Comparison of ENCODE assay signal across 8 mouse cellular contexts in genomic region chr8:124556658-124557057, GRCm38 (mm10). TPM values are rescaled to one million over a fixed set of nuclear protein-coding genes. Genes with fewer than 3 reads are reported as not detected.
DNase-seq lines count a peak whose midpoint lies in the region; ATAC-seq and TF ChIP-seq lines count a peak whose summit lies in the region.

No protein-coding gene starts in this region.

- H3K27me3 ChIP-seq in cerebellum, adult 2 months (ENCODE audit: control insufficient read depth, insufficient read depth, low read length) = no peaks in the 10 kb centered on the region
- H3K27me3 ChIP-seq in hindbrain, postnatal 0 days (ENCODE audit: insufficient read depth, low read length) = no peaks in the 10 kb centered on the region
- no peaks in the 10 kb centered on the region for H3K27me3 ChIP-seq in neural tube, embryonic 12.5 days (replicated peaks)
- no peaks in the 10 kb centered on the region for H3K27me3 ChIP-seq in liver, embryonic 12.5 days (replicated peaks)
- peaks cover 10% of the 10 kb centered on the region; the same call in 1 of the 2 replicates for H3K27me3 ChIP-seq in heart, embryonic 12.5 days (replicated peaks)

- 22% methylated on average over 13 of the region's 13 CpGs for WGBS in cerebellum, adult 2 months
- 23% methylated on average over 13 of the region's 13 CpGs for WGBS in hindbrain, postnatal 0 days
- WGBS in neural tube, embryonic 12.5 days = 43% methylated on average over 13 of the region's 13 CpGs
- WGBS in liver, embryonic 12.5 days (ENCODE audit: insufficient replicate concordance) = 82% methylated on average over 13 of the region's 13 CpGs
- 84% methylated on average over 13 of the region's 13 CpGs for WGBS in heart, embryonic 12.5 days

- peak; percentile 58 to 71 for DNase-seq in cerebellum, adult 2 months
- peak; percentile 43 to 68 for DNase-seq in cerebellum, postnatal 4 days (ENCODE audit: low spot score in 2 of 2)
- DNase-seq in hindbrain, postnatal 0 days (ENCODE audit: low spot score) = peak; percentile 88
- DNase-seq in heart, postnatal 10 days = no peak
- DNase-seq in c-Kit-positive CD71-positive TER-119-positive erythroid progenitor cells, embryonic 14.5 days (ENCODE audit: low spot score) = no peak

- peaks cover 13% of the 10 kb centered on the region; the same call in 1 of the 2 replicates for H3K36me3 ChIP-seq in hindbrain, postnatal 0 days (ENCODE audit: insufficient read depth, low read length)
- H3K36me3 ChIP-seq in neural tube, embryonic 12.5 days = peaks cover 14% of the 10 kb centered on the region
- H3K36me3 ChIP-seq in liver, embryonic 12.5 days = peaks cover 13% of the 10 kb centered on the region
- H3K36me3 ChIP-seq in heart, embryonic 12.5 days = peaks cover 14% of the 10 kb centered on the region

- H3K9ac ChIP-seq in hindbrain, postnatal 0 days (replicated peaks; ENCODE audit: low read length) = no peak overlapping the region
- no peak overlapping the region for H3K9ac ChIP-seq in neural tube, embryonic 12.5 days
- H3K9ac ChIP-seq in liver, embryonic 12.5 days = no peak overlapping the region
- H3K9ac ChIP-seq in heart, embryonic 12.5 days = no peak overlapping the region

- no peak overlapping the region for H3K4me3 ChIP-seq in cerebellum, adult 2 months (replicated peaks; ENCODE audit: insufficient read depth, low read depth, low read length)
- H3K4me3 ChIP-seq in hindbrain, postnatal 0 days (ENCODE audit: low read length) = no peak overlapping the region
- no peak overlapping the region for H3K4me3 ChIP-seq in neural tube, embryonic 12.5 days
- H3K4me3 ChIP-seq in liver, embryonic 12.5 days = no peak overlapping the region
- H3K4me3 ChIP-seq in heart, embryonic 12.5 days = no peak overlapping the region

- no peak for TF ChIP-seq POLR2A in cerebellum, adult 2 months (IDR thresholded peaks at IDR 0.05; ENCODE audit: borderline replicate concordance, insufficient read depth, low read length)

- peaks cover 27% of the 10 kb centered on the region for H3K4me1 ChIP-seq in cerebellum, adult 2 months (ENCODE audit: control insufficient read depth, insufficient read depth, low read length)
- H3K4me1 ChIP-seq in hindbrain, postnatal 0 days (ENCODE audit: insufficient read depth, low read length) = peaks cover 18% of the 10 kb centered on the region
- peaks cover 13% of the 10 kb centered on the region for H3K4me1 ChIP-seq in neural tube, embryonic 12.5 days
- H3K4me1 ChIP-seq in liver, embryonic 12.5 days = peaks cover 4% of the 10 kb centered on the region; the same call in 1 of the 2 replicates
- peaks cover 22% of the 10 kb centered on the region for H3K4me1 ChIP-seq in heart, embryonic 12.5 days (replicated peaks)

- no peak for TF ChIP-seq CTCF in cerebellum, adult 2 months (IDR thresholded peaks at IDR 0.05; ENCODE audit: borderline replicate concordance, insufficient read depth, low read depth, low read length)
- TF ChIP-seq CTCF in hindbrain, postnatal 0 days (IDR thresholded peaks at IDR 0.05; ENCODE audit: low read depth) = no peak

- no peaks in the 10 kb centered on the region for H3K9me3 ChIP-seq in hindbrain, postnatal 0 days (ENCODE audit: low read length)
- no peaks in the 10 kb centered on the region for H3K9me3 ChIP-seq in neural tube, embryonic 12.5 days
- H3K9me3 ChIP-seq in liver, embryonic 12.5 days (replicated peaks) = no peaks in the 10 kb centered on the region
- H3K9me3 ChIP-seq in heart, embryonic 12.5 days (replicated peaks) = no peaks in the 10 kb centered on the region

- peak; percentile 93 for ATAC-seq in hindbrain, postnatal 0 days
- 0 out of 2 replicates have a peak, but pooled peaks have one; percentile 48 for ATAC-seq in neural tube, embryonic 12.5 days (ENCODE audit: low FRiP score, low read depth)
- ATAC-seq in liver, embryonic 12.5 days = no peak
- ATAC-seq in heart, embryonic 12.5 days (ENCODE audit: insufficient number of reproducible peaks, low FRiP score) = no peak

- no peak overlapping the region for H3K4me2 ChIP-seq in hindbrain, postnatal 0 days (ENCODE audit: low read depth, low read length)
- H3K4me2 ChIP-seq in neural tube, embryonic 12.5 days (replicated peaks) = no peak overlapping the region; the same call in 1 of the 2 replicates
- no peak overlapping the region for H3K4me2 ChIP-seq in liver, embryonic 12.5 days
- H3K4me2 ChIP-seq in heart, embryonic 12.5 days = no peak overlapping the region

- peak overlapping the region; percentile 16 for H3K27ac ChIP-seq in cerebellum, adult 2 months (ENCODE audit: insufficient read depth, low read length)
- peak overlapping the region; percentile 83 for H3K27ac ChIP-seq in hindbrain, postnatal 0 days
- no peak overlapping the region for H3K27ac ChIP-seq in neural tube, embryonic 12.5 days
- H3K27ac ChIP-seq in liver, embryonic 12.5 days = no peak overlapping the region
- no peak overlapping the region for H3K27ac ChIP-seq in heart, embryonic 12.5 days (ENCODE audit: poor library complexity, severe bottlenecking)

- intact Hi-C loops in heart, postnatal 10 days (cut with DNase I) = no loop called here

RNA-seq across cellular contexts. Expression of gene Agt, which starts 12.8 kb away (rescaled TPM):
- 125 and 129 TPM in 2 replicates for polyA plus RNA-seq in cerebellum, adult 2 months (2012; rRNA removed)
- total RNA-seq in hindbrain, postnatal 0 days (2014; rRNA removed) = 101 and 162 TPM in 2 replicates
- 95.3 and 112 TPM in 2 replicates for polyA plus RNA-seq in hindbrain, postnatal 0 days (2015; fragmentation: Nextera tagmentation; extraction: Ambion mirVana)
- 0.10 and 0.29 TPM in 2 replicates for polyA plus RNA-seq in neural tube, embryonic 12.5 days (2016; fragmentation: Nextera tagmentation; extraction: Ambion mirVana)
- total RNA-seq in heart, postnatal 10 days (2021) = 10 to 100 TPM in 1 of 2 experiments, 1 to 10 TPM in 1; 6.1 to 17.1 TPM
- 23.3 and 25.9 TPM in 2 replicates for polyA plus RNA-seq in liver, embryonic 12.5 days (2016; fragmentation: Nextera tagmentation; extraction: Ambion mirVana)
- polyA plus RNA-seq in heart, embryonic 12.5 days (2016; fragmentation: Nextera tagmentation; extraction: Ambion mirVana) = 0.43 and 0.71 TPM in 2 replicates

RNA-seq across cellular contexts. Expression of gene Capn9, which starts 19.3 kb away (rescaled TPM):
- polyA plus RNA-seq in cerebellum, adult 2 months (2012; rRNA removed) = 0.06 and 0.08 TPM in 2 replicates
- not detected in 2 replicates for total RNA-seq in hindbrain, postnatal 0 days (2014; rRNA removed)
- polyA plus RNA-seq in hindbrain, postnatal 0 days (2015; fragmentation: Nextera tagmentation; extraction: Ambion mirVana) = 0.29 and 0.39 TPM in 2 replicates
- polyA plus RNA-seq in neural tube, embryonic 12.5 days (2016; fragmentation: Nextera tagmentation; extraction: Ambion mirVana) = 0.17 TPM in 1 of 2 replicates, not detected in the other
- total RNA-seq in heart, postnatal 10 days (2021) = not detected
- polyA plus RNA-seq in liver, embryonic 12.5 days (2016; fragmentation: Nextera tagmentation; extraction: Ambion mirVana) = 0.05 TPM in 1 of 2 replicates, not detected in the other
- 0.08 and 0.34 TPM in 2 replicates for polyA plus RNA-seq in heart, embryonic 12.5 days (2016; fragmentation: Nextera tagmentation; extraction: Ambion mirVana)

RNA-seq across cellular contexts. Expression of gene Cog2, which starts 36.1 kb away (rescaled TPM):
- polyA plus RNA-seq in cerebellum, adult 2 months (2012; rRNA removed) = 38.4 and 40.7 TPM in 2 replicates
- 29.4 and 30.0 TPM in 2 replicates for total RNA-seq in hindbrain, postnatal 0 days (2014; rRNA removed)
- 17.3 and 21.4 TPM in 2 replicates for polyA plus RNA-seq in hindbrain, postnatal 0 days (2015; fragmentation: Nextera tagmentation; extraction: Ambion mirVana)
- polyA plus RNA-seq in neural tube, embryonic 12.5 days (2016; fragmentation: Nextera tagmentation; extraction: Ambion mirVana) = 40.3 and 41.0 TPM in 2 replicates
- total RNA-seq in heart, postnatal 10 days (2021) = 10 to 100 TPM; 22.5 to 28.2 TPM
- 23.8 and 25.2 TPM in 2 replicates for polyA plus RNA-seq in liver, embryonic 12.5 days (2016; fragmentation: Nextera tagmentation; extraction: Ambion mirVana)
- 27.0 and 30.1 TPM in 2 replicates for polyA plus RNA-seq in heart, embryonic 12.5 days (2016; fragmentation: Nextera tagmentation; extraction: Ambion mirVana)

Comparison
In these comparisons a context has a peak if more than half of its experiments do, and no peak if none do; other contexts are left out.
1. DNase-seq: peak in cerebellum, adult 2 months (2 of 2), cerebellum, postnatal 4 days (2 of 2) and hindbrain, postnatal 0 days (single experiment); none in heart, postnatal 10 days (0 of 2) and c-Kit-positive CD71-positive TER-119-positive erythroid progenitor cells, embryonic 14.5 days (single experiment).
2. H3K27ac ChIP-seq: peak in cerebellum, adult 2 months (single experiment) and hindbrain, postnatal 0 days (single experiment); none in neural tube, embryonic 12.5 days (single experiment), liver, embryonic 12.5 days (single experiment) and heart, embryonic 12.5 days (single experiment).
3. ATAC-seq: peak in hindbrain, postnatal 0 days (single experiment) and neural tube, embryonic 12.5 days (single experiment); none in liver, embryonic 12.5 days (single experiment) and heart, embryonic 12.5 days (single experiment).
4. RNA of gene Agt, which starts 12.8 kb away (polyA plus RNA-seq): 125 to 129 TPM in cerebellum, adult 2 months, 95.3 to 112 TPM in hindbrain, postnatal 0 days and 23.3 to 25.9 TPM in liver, embryonic 12.5 days; 0.43 to 0.71 TPM in heart, embryonic 12.5 days and 0.10 to 0.29 TPM in neural tube, embryonic 12.5 days; every median in the first group is over 10 times any median in the second.